Mouse (Mus musculus) gastrocnemius, postnatal 36 days (tissue): ENCODE measurements at regions not wholly inside any gene's neighbourhood (a gene's known extent, or its start where the extent isn't known, plus 50 kb on each side); places are given as distances from the start of the nearest gene placed in this dataset.

ENCODE experiments used
- DNase-seq, 2 experiments: peaks; one replicate each; pipeline ENCODE4 v3.0.0; 2022
- intact Hi-C: fragments of 180-260 bp; cut with DNase I; formaldehyde crosslinking; loops from one replicate; pipeline ENCODE4 v1.15.1; 2025

GRCm38 (mm10) chr11:113015686-113016304, 233.8 kb downstream of the Sox9 start:
- DNase-seq: no peak
- intact Hi-C loops: no loop called here

GRCm38 (mm10) chr11:113016801-113017715, 235.0 kb downstream of the Sox9 start:
- no peak for DNase-seq
- intact Hi-C loops: no loop called here

GRCm38 (mm10) chr11:113021533-113021932, 239.5 kb downstream of the Sox9 start:
- DNase-seq: no peak
- intact Hi-C loops: no loop called here

GRCm38 (mm10) chr11:113026994-113027393, 245.0 kb downstream of the Sox9 start:
- DNase-seq: peak; percentile 27 to 36
- intact Hi-C loops: no loop called here

- DNase-seq: no peak
- intact Hi-C loops: no loop called here
Measured at GRCm38 (mm10) chr11:113028235-113028919, 246.4 kb downstream of the Sox9 start.

- intact Hi-C loops: no loop called here
- DNase-seq: no peak
Measured at GRCm38 (mm10) chr11:113031405-113031804, 249.4 kb downstream of the Sox9 start.

GRCm38 (mm10) chr11:113032487-113033228, 250.6 kb downstream of the Sox9 start:
- DNase-seq: no peak
- intact Hi-C loops: no loop called here

GRCm38 (mm10) chr11:113034911-113035310, 252.9 kb downstream of the Sox9 start:
- intact Hi-C loops: no loop called here
- DNase-seq: no peak

- no peak for DNase-seq
- intact Hi-C loops: no loop called here
Measured at GRCm38 (mm10) chr11:113037736-113038135, 255.7 kb downstream of the Sox9 start.

- no peak for DNase-seq
- intact Hi-C loops: no loop called here
Measured at GRCm38 (mm10) chr11:113042710-113043109, 260.7 kb downstream of the Sox9 start.

- intact Hi-C loops: no loop called here
- DNase-seq: no peak
Measured at GRCm38 (mm10) chr11:113046200-113047051, 264.4 kb downstream of the Sox9 start.

- no peak for DNase-seq
- intact Hi-C loops: no loop called here
Measured at GRCm38 (mm10) chr11:113048158-113048557, 266.1 kb downstream of the Sox9 start.

- intact Hi-C loops: no loop called here
- DNase-seq: no peak
Measured at GRCm38 (mm10) chr11:113049593-113049992, 267.6 kb downstream of the Sox9 start.

GRCm38 (mm10) chr11:113052536-113052935, 270.5 kb downstream of the Sox9 start:
- intact Hi-C loops: no loop called here
- DNase-seq: no peak

- DNase-seq: peak; percentile 32 to 46
- intact Hi-C loops: no loop called here
Measured at GRCm38 (mm10) chr11:113056042-113056632, 274.1 kb downstream of the Sox9 start.

- intact Hi-C loops: no loop called here
- DNase-seq: no peak
Measured at GRCm38 (mm10) chr11:113056824-113057223, 274.8 kb downstream of the Sox9 start.

GRCm38 (mm10) chr11:113070365-113070764, 288.3 kb downstream of the Sox9 start:
- intact Hi-C loops: no loop called here
- no peak for DNase-seq

GRCm38 (mm10) chr11:113071942-113072341, 289.9 kb downstream of the Sox9 start:
- no peak for DNase-seq
- intact Hi-C loops: no loop called here

GRCm38 (mm10) chr11:113074328-113074727, 292.3 kb downstream of the Sox9 start:
- DNase-seq: no peak
- intact Hi-C loops: no loop called here
